Mouse (Mus musculus): ENCODE data around the gene Cdhr4.

DNA sequence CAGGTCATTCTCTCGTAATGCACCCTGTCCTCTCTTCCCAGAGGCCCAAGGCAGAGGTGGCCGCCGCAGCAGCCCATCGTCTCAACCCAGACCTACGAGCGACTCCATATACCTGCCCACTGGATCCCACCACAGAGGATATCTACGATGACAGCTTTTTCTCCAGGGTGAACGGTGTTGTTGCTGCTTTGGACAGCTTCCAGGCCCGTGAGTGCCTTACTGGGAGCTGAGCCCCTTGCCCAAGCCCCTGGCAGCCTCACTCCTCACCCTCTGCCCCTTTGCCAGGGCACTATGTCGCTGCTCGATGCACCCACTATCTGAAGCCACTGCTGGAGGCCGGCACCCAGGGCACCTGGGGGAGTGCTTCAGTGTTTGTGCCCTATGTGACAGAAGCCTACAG is 13.5 kb upstream of the Cdhr4 start:
- TF ChIP-seq POLR2A (IDR thresholded peaks at IDR 0.05; ENCODE audit: borderline replicate concordance, insufficient read depth, low read length), result no peak
- TF ChIP-seq CTCF (IDR thresholded peaks at IDR 0.05; ENCODE audit: borderline replicate concordance, insufficient read depth, low read depth, low read length), result no peak

Data from cerebellum, adult 2 months (tissue).